Mouse (Mus musculus) adrenal gland, postnatal 36 days (tissue): ENCODE results near the gene Saa1. TPM values are rescaled to one million over a fixed set of nuclear protein-coding genes. Genes with fewer than 3 reads are reported as not detected.
A peak's percentile ranks its signal among the peaks of the same experiment; 100 is the strongest.
"Not testable (repeated sequence)": the region's sequence is repeated elsewhere in the genome, so short reads cannot be mapped to it uniquely, and the experiment has no call there.

Source experiments
- DNase-seq, 2 experiments: peaks; one replicate each; pipeline ENCODE4 v3.0.0; 2021; ENCODE audit warnings: mixed read lengths in 1 of 2
- long read RNA-seq, 2 experiments: library from polyadenylated mRNA; stranded (forward); transcript quantifications; one replicate each; pipeline ENCODE4 v2.0.0; 2021; ENCODE audit warnings: borderline sequencing depth in 2 of 2
- total RNA-seq, 2 experiments: library from RNA; stranded (reverse); gene quantifications; 2 replicates each; pipeline ENCODE4 v1.2.3; 2021

Gene Saa1
- under 1 TPM in 1 of 2 experiments, not detected in 1; 0.96 TPM for total RNA-seq
- long read RNA-seq, experiment 1, result 0 reads
- long read RNA-seq, experiment 2, partial matches to known transcripts, result 0 of 5 reads
- long read RNA-seq, experiment 2, other reads (novel, unspliced or antisense), result 2 of 5 reads

- not testable (repeated sequence) for DNase-seq
Measured at GRCm38 (mm10) chr7:46742880-46743279, at the start of gene Saa1. Gene Saa1 (minus strand): TSS chr7:46742980.

- no peak for DNase-seq
Measured at GRCm38 (mm10) chr7:46789177-46789849, 46.5 kb upstream of the Saa1 start.

- DNase-seq, result peak; percentile 53 to 61
Measured at GRCm38 (mm10) chr7:46770706-46771105, 27.9 kb upstream of the Saa1 start.

- no peak for DNase-seq
Measured at GRCm38 (mm10) chr7:46768451-46768850, 25.7 kb upstream of the Saa1 start.

- DNase-seq, result no peak
Measured at GRCm38 (mm10) chr7:46767371-46767770, 24.6 kb upstream of the Saa1 start.

- no peak for DNase-seq
Measured at GRCm38 (mm10) chr7:46764672-46765071, 21.9 kb upstream of the Saa1 start.

GRCm38 (mm10) chr7:46762601-46763000 is 19.8 kb upstream of the Saa1 start:
- no peak for DNase-seq

GRCm38 (mm10) chr7:46761049-46761795 is 18.4 kb upstream of the Saa1 start:
- DNase-seq, result peak; percentile 25 to 44

GRCm38 (mm10) chr7:46751490-46751889 is 8.7 kb upstream of the Saa1 start, which contains the start of gene Saa2:
Gene Saa2 (plus strand): TSS chr7:46751790.
- no peak for DNase-seq

- no peak for DNase-seq
Measured at GRCm38 (mm10) chr7:46748459-46748858, 5.7 kb upstream of the Saa1 start.

GRCm38 (mm10) chr7:46746381-46746780 is 3.6 kb upstream of the Saa1 start:
- no peak for DNase-seq

GRCm38 (mm10) chr7:46745816-46746215 is 3.0 kb upstream of the Saa1 start:
- DNase-seq, result peak; percentile 57 to 62

- DNase-seq, result not testable (repeated sequence)
Measured at GRCm38 (mm10) chr7:46740041-46740440, 2.7 kb downstream of the Saa1 start.

- DNase-seq, result no peak
Measured at GRCm38 (mm10) chr7:46738561-46739460, 4.0 kb downstream of the Saa1 start.

GRCm38 (mm10) chr7:46734983-46735382 is 7.8 kb downstream of the Saa1 start:
- DNase-seq, result peak; percentile 15 to 31

- DNase-seq, result no peak
Measured at GRCm38 (mm10) chr7:46732458-46732857, 10.3 kb downstream of the Saa1 start, which contains the start of gene Saa4. Gene Saa4 (minus strand): TSS chr7:46732603.

GRCm38 (mm10) chr7:46727584-46727983 is 15.2 kb downstream of the Saa1 start:
- DNase-seq, result no peak

- no peak for DNase-seq
Measured at GRCm38 (mm10) chr7:46724396-46724795, 18.4 kb downstream of the Saa1 start.

- no peak for DNase-seq
Measured at GRCm38 (mm10) chr7:46723849-46724248, 18.9 kb downstream of the Saa1 start.

GRCm38 (mm10) chr7:46723354-46723753 is 19.4 kb downstream of the Saa1 start:
- no peak for DNase-seq

- no peak for DNase-seq
Measured at GRCm38 (mm10) chr7:46720460-46720859, 22.3 kb downstream of the Saa1 start.

GRCm38 (mm10) chr7:46719526-46719925 is 23.3 kb downstream of the Saa1 start:
- DNase-seq, result peak; percentile 52 to 61
